Mouse (Mus musculus) kidney, postnatal 25 days (tissue): ENCODE results near the gene Fzd7.

Source experiments
- DNase-seq, 2 experiments: peaks; one replicate each; pipeline ENCODE4 v3.0.0; 2021; ENCODE audit warnings: mixed read lengths in 2 of 2

Fzd7 gene

GRCm38 (mm10) chr1:59503659-59504301 lies 21.6 kb downstream of the Fzd7 start:
- DNase-seq, result peak in 1 of 2 experiments; percentile 39

GRCm38 (mm10) chr1:59504302-59504700 lies 22.1 kb downstream of the Fzd7 start:
- no peak for DNase-seq

GRCm38 (mm10) chr1:59508463-59509139 lies 26.4 kb downstream of the Fzd7 start:
- peak; percentile 18 to 52 for DNase-seq

GRCm38 (mm10) chr1:59511566-59512270 lies 29.5 kb downstream of the Fzd7 start:
- no peak for DNase-seq

- DNase-seq, result peak; percentile 4 to 41
Observed at GRCm38 (mm10) chr1:59516026-59516917, 34.0 kb downstream of the Fzd7 start, which contains the start of gene Gm973. TSS of gene Gm973 (plus strand) at chr1:59516264.

GRCm38 (mm10) chr1:59520226-59520837 lies 38.1 kb downstream of the Fzd7 start:
- no peak for DNase-seq

GRCm38 (mm10) chr1:59522456-59522855 lies 40.2 kb downstream of the Fzd7 start:
- DNase-seq, result no peak

- DNase-seq, result no peak
Observed at GRCm38 (mm10) chr1:59523378-59523958, 41.2 kb downstream of the Fzd7 start.

GRCm38 (mm10) chr1:59524071-59524470 lies 41.8 kb downstream of the Fzd7 start:
- no peak for DNase-seq

- DNase-seq, result no peak
Observed at GRCm38 (mm10) chr1:59524759-59525158, 42.5 kb downstream of the Fzd7 start.

GRCm38 (mm10) chr1:59527219-59527618 lies 45.0 kb downstream of the Fzd7 start:
- no peak for DNase-seq

GRCm38 (mm10) chr1:59534976-59535810 lies 53.0 kb downstream of the Fzd7 start:
- peak in 1 of 2 experiments; percentile 22 for DNase-seq
